Mouse (Mus musculus) adrenal gland, adult (tissue): ENCODE measurements around the gene Zkscan14.

Source experiments
- DNase-seq, 2 experiments: peaks; one replicate each; pipeline ENCODE4 v3.0.0; 2022 to 2023; ENCODE audit warnings: low spot score in 1 of 2; ENCODE audit not compliant: inconsistent age in 2 of 2

Zkscan14 gene

GRCm38 (mm10) chr5:145203936-145204691 lies 2.4 kb upstream of the Zkscan14 start, which contains the start of gene Zkscan5:
Zkscan5 (plus strand) TSS chr5:145204562.
- DNase-seq: peak; percentile 99

- no peak for DNase-seq
Observed at GRCm38 (mm10) chr5:145202446-145202845, 778 bp upstream of the Zkscan14 start.

GRCm38 (mm10) chr5:145200387-145200786 lies 1.3 kb downstream of the Zkscan14 start:
- DNase-seq: no peak

GRCm38 (mm10) chr5:145191962-145192361 lies 9.7 kb downstream of the Zkscan14 start, which contains the start of gene Atp5j2:
Atp5j2 (minus strand) TSS chr5:145192062.
- DNase-seq: no peak

- DNase-seq: peak; percentile 92 to 97
Observed at GRCm38 (mm10) chr5:145190875-145191798, 10.5 kb downstream of the Zkscan14 start.

- peak in 1 of 2 experiments; percentile 52 for DNase-seq
Observed at GRCm38 (mm10) chr5:145190373-145190772, 11.3 kb downstream of the Zkscan14 start.

- no peak for DNase-seq
Observed at GRCm38 (mm10) chr5:145189416-145189815, 12.3 kb downstream of the Zkscan14 start.

- no peak for DNase-seq
Observed at GRCm38 (mm10) chr5:145185244-145185643, 16.4 kb downstream of the Zkscan14 start.

- no peak for DNase-seq
Observed at GRCm38 (mm10) chr5:145178461-145178980, 23.1 kb downstream of the Zkscan14 start.

- no peak for DNase-seq
Observed at GRCm38 (mm10) chr5:145167306-145167661, 34.4 kb downstream of the Zkscan14 start.

GRCm38 (mm10) chr5:145166536-145167305 lies 34.9 kb downstream of the Zkscan14 start, which contains the start of the genes Ptcd1 and Cpsf4:
Ptcd1 (minus strand) TSS chr5:145167108.
Cpsf4 (plus strand) TSS chr5:145167213.
- DNase-seq: peak; percentile 98 to 99

- no peak for DNase-seq
Observed at GRCm38 (mm10) chr5:145165184-145165583, 36.5 kb downstream of the Zkscan14 start.

GRCm38 (mm10) chr5:145164710-145165109 lies 37.0 kb downstream of the Zkscan14 start:
- peak in 1 of 2 experiments; percentile 53 for DNase-seq

- DNase-seq: no peak
Observed at GRCm38 (mm10) chr5:145161361-145161760, 40.3 kb downstream of the Zkscan14 start.

GRCm38 (mm10) chr5:145152690-145153089 lies 49.0 kb downstream of the Zkscan14 start:
- DNase-seq: no peak

- no peak for DNase-seq
Observed at GRCm38 (mm10) chr5:145149294-145149693, 52.4 kb downstream of the Zkscan14 start.

GRCm38 (mm10) chr5:145147748-145148147 lies 53.9 kb downstream of the Zkscan14 start:
- no peak for DNase-seq
